Mouse (Mus musculus): ENCODE measurements around the gene Morc2a.
"Not testable (repeated sequence)": the region's sequence is repeated elsewhere in the genome, so short reads cannot be mapped to it uniquely, and the experiment has no call there.

Morc2a gene

GRCm38 (mm10) chr11:3648964-3649841 is at the start of gene Morc2a:
Gene Morc2a (plus strand): TSS chr11:3649191.
- DNase-seq, result peak; percentile 99

- not testable (repeated sequence) for DNase-seq
Observed at GRCm38 (mm10) chr11:3601966-3602365, 47.0 kb upstream of the Morc2a start.

GRCm38 (mm10) chr11:3602687-3603086 is 46.3 kb upstream of the Morc2a start:
- DNase-seq, result not testable (repeated sequence)

GRCm38 (mm10) chr11:3606456-3606855 is 42.5 kb upstream of the Morc2a start:
- DNase-seq, result no peak

GRCm38 (mm10) chr11:3615576-3615975 is 33.4 kb upstream of the Morc2a start:
- DNase-seq, result no peak

- DNase-seq, result no peak
Observed at GRCm38 (mm10) chr11:3622826-3623225, 26.2 kb upstream of the Morc2a start.

- no peak for DNase-seq
Observed at GRCm38 (mm10) chr11:3624391-3625027, 24.5 kb upstream of the Morc2a start.

- no peak for DNase-seq
Observed at GRCm38 (mm10) chr11:3628999-3629491, 19.9 kb upstream of the Morc2a start.

GRCm38 (mm10) chr11:3633269-3633668 is 15.7 kb upstream of the Morc2a start:
- DNase-seq, result peak; percentile 14

GRCm38 (mm10) chr11:3647688-3648087 is 1.3 kb upstream of the Morc2a start:
- DNase-seq, result no peak

GRCm38 (mm10) chr11:3648305-3648963 is 557 bp upstream of the Morc2a start:
- DNase-seq, result peak; percentile 13

- DNase-seq, result no peak
Observed at GRCm38 (mm10) chr11:3650141-3650540, 1.1 kb downstream of the Morc2a start.

GRCm38 (mm10) chr11:3661964-3662363 is 13.0 kb downstream of the Morc2a start:
- no peak for DNase-seq

GRCm38 (mm10) chr11:3667506-3667905 is 18.5 kb downstream of the Morc2a start:
- no peak for DNase-seq

- no peak for DNase-seq
Observed at GRCm38 (mm10) chr11:3668768-3669167, 19.8 kb downstream of the Morc2a start.

GRCm38 (mm10) chr11:3669849-3670248 is 20.9 kb downstream of the Morc2a start:
- DNase-seq, result no peak

GRCm38 (mm10) chr11:3671000-3671628 is 22.1 kb downstream of the Morc2a start:
- DNase-seq, result no peak

GRCm38 (mm10) chr11:3674545-3674944 is 25.6 kb downstream of the Morc2a start:
- DNase-seq, result no peak

GRCm38 (mm10) chr11:3676423-3676822 is 27.4 kb downstream of the Morc2a start:
- no peak for DNase-seq

- no peak for DNase-seq
Observed at GRCm38 (mm10) chr11:3677204-3677603, 28.2 kb downstream of the Morc2a start.

GRCm38 (mm10) chr11:3679771-3680170 is 30.8 kb downstream of the Morc2a start:
- DNase-seq, result no peak

GRCm38 (mm10) chr11:3683696-3684095 is 34.7 kb downstream of the Morc2a start:
- no peak for DNase-seq

GRCm38 (mm10) chr11:3684232-3684631 is 35.2 kb downstream of the Morc2a start:
- no peak for DNase-seq
